Mouse (Mus musculus): ENCODE data around the gene Prim2. TPM values are rescaled to one million over a fixed set of nuclear protein-coding genes. Genes with fewer than 3 reads are reported as not detected.
A peak's percentile ranks its signal among the peaks of the same experiment; 100 is the strongest.
"Not testable (repeated sequence)": the region's sequence is repeated elsewhere in the genome, so short reads cannot be mapped to it uniquely, and the experiment has no call there.

Gene Prim2
- polyA plus RNA-seq, 1 experiment from 2014 or later, result 33.5 TPM

DNA sequence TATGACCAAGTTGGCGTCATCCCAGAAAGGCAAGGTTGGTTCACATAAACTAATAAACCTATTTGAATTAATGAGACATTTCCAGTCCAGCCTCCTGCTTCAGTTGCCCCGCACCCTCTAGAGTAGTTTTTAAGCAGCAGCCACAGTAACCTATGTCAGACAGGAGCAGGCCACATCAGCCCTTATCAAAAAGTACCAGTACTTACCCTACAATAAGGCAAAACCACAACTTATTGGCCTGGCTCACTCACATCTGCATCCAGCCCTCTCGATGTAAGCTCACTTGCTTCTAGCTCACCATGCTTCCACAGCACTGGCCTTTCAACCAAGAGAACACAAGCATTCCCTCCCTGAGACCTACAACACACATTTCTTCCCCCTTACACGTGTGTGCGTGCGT lies 44.7 kb downstream of the Prim2 start:
- ATAC-seq, result no peak

DNA sequence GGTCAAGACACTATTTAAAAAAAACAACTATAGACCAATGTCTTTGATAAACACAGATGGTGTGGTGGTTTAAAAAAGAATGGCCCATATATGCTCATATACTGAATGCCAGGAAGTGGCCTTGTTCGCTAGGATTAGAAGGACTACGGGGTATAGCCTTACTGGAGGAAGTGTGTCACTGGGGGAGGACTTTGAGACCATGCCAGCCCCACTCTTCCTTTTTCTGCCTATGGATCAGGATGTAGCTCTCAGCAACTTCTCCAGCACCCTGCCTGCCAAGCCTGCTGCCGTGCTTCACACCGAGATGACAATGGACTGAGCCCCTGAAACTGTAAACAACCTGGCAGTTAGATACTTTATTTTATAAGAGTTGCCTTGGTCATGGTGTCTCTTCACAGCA lies 45.2 kb downstream of the Prim2 start:
- H3K27me3 ChIP-seq (replicated peaks; ENCODE audit: control insufficient read depth, insufficient read depth, low read length), result no peaks in the 10 kb centered on the region
- H3K27ac ChIP-seq (ENCODE audit: low read length), result no peak overlapping the region
- H3K4me2 ChIP-seq (ENCODE audit: low read length), result no peak overlapping the region
- H3K9me3 ChIP-seq (ENCODE audit: control insufficient read depth, low read length), result no peaks in the 10 kb centered on the region
- no peaks in the 10 kb centered on the region for H3K4me1 ChIP-seq (replicated peaks; ENCODE audit: control insufficient read depth, insufficient read depth, low read length)
- no peaks in the 10 kb centered on the region for H3K36me3 ChIP-seq (ENCODE audit: control insufficient read depth, insufficient read depth)
- no peak overlapping the region for H3K4me3 ChIP-seq (replicated peaks; ENCODE audit: low read length)
- H3K9ac ChIP-seq (replicated peaks; ENCODE audit: low read depth, low read length), result no peak overlapping the region
- WGBS, result 92% methylated on average over 4 of the region's 4 CpGs
- no peak for ATAC-seq

More for the DNA sequence above, 44.7 kb downstream of the Prim2 start:
- H3K27ac ChIP-seq (ENCODE audit: low read length), result no peak overlapping the region
- H3K4me2 ChIP-seq (ENCODE audit: low read length), result no peak overlapping the region
- no peak overlapping the region for H3K9ac ChIP-seq (replicated peaks; ENCODE audit: low read depth, low read length)
- WGBS, result 92% methylated on average over 6 of the region's 6 CpGs
- no peaks in the 10 kb centered on the region for H3K4me1 ChIP-seq (replicated peaks; ENCODE audit: control insufficient read depth, insufficient read depth, low read length)
- H3K27me3 ChIP-seq (replicated peaks; ENCODE audit: control insufficient read depth, insufficient read depth, low read length), result no peaks in the 10 kb centered on the region
- no peaks in the 10 kb centered on the region for H3K9me3 ChIP-seq (ENCODE audit: control insufficient read depth, low read length)
- H3K4me3 ChIP-seq (replicated peaks; ENCODE audit: low read length), result no peak overlapping the region
- no peaks in the 10 kb centered on the region for H3K36me3 ChIP-seq (ENCODE audit: control insufficient read depth, insufficient read depth)

DNA sequence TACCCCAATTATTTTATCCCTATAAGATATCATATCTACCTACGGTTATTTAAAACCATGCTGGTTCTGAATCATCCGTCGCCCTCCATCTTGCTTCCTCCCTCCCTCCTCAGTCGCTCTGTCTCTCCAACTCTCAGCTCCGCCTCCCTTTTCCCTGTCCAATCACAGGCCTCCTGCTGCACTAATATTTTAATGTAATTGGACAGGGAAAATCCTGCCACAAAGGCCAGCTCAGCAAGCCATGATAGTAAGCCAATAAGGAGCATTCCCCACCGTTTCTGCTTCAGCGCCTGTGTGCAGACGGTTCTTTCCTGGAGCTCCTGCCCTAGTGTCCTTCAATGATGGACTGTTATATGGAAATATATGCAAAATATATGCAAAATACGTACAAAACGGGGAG lies 47.8 kb downstream of the Prim2 start:
- WGBS, result 90% methylated on average over 10 of the region's 10 CpGs
- no peaks in the 10 kb centered on the region for H3K27me3 ChIP-seq (replicated peaks; ENCODE audit: control insufficient read depth, insufficient read depth, low read length)
- no peaks in the 10 kb centered on the region for H3K4me1 ChIP-seq (replicated peaks; ENCODE audit: control insufficient read depth, insufficient read depth, low read length)
- ATAC-seq, result no peak
- H3K4me3 ChIP-seq (replicated peaks; ENCODE audit: low read length), result no peak overlapping the region
- H3K9me3 ChIP-seq (ENCODE audit: control insufficient read depth, low read length), result no peaks in the 10 kb centered on the region
- H3K36me3 ChIP-seq (ENCODE audit: control insufficient read depth, insufficient read depth), result no peaks in the 10 kb centered on the region
- H3K9ac ChIP-seq (replicated peaks; ENCODE audit: low read depth, low read length), result no peak overlapping the region
- no peak overlapping the region for H3K27ac ChIP-seq (ENCODE audit: low read length)
- H3K4me2 ChIP-seq (ENCODE audit: low read length), result no peak overlapping the region

DNA sequence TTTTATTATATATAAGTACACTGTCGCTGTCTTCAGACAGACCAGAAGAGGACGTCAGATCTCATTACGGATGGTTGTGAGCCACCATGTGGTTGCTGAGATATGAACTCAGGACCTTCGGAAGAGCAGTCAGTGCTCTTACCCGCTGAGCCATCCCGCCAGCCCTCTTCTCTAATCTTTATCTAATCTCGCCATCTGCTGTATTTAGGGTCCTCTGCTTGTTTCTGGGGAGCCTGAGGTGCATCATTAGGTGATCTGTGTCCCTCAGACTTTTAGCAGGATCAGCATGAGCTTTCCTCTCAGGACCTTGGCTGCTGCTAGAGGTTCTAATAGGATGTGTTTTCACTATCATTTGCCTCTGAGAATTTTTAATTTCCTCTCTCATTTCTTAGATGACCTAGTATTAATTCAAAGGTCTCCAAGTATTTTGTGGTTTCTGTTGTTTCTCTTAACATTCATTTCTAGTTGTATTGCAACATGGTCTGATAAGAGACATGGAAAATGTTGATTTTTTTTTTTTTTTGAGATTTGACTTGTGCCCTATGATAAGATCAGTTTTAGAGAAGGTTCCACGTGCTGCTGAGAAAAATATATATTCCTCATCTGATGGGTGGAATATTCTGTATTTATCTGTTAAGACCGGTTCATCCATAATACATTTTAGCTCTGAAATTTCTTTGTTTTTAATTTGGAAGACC lies 49.4 kb downstream of the Prim2 start:
- ATAC-seq, result no peak
- 92% methylated on average over 9 of the region's 9 CpGs for WGBS
- no peaks in the 10 kb centered on the region for H3K4me1 ChIP-seq (replicated peaks; ENCODE audit: control insufficient read depth, insufficient read depth, low read length)

DNA sequence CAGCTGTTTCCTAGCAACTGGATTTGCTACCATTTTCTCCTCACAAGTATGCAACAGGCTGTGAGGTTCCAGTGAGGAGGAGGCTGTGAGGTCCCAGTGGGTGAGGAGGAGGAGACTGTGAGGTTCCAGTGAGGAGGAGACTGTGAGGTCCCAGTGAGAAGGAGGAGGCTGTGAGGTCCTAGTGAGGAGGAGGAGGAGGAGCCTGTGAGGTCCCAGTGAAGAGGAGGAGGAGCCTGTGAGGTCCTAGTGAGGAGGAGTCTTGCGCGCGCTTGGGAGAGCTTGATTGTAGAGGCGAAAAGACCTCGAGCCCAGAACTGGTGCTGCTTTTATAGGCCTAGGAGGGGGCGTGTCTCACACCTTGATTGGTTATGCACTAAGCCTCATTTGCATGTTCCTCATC lies 53.0 kb downstream of the Prim2 start:
- not testable (repeated sequence) for H3K27me3 ChIP-seq (replicated peaks; ENCODE audit: control insufficient read depth, insufficient read depth, low read length); H3K4me3 ChIP-seq (replicated peaks; ENCODE audit: low read length); H3K4me2 ChIP-seq (ENCODE audit: low read length); H3K9me3 ChIP-seq (ENCODE audit: control insufficient read depth, low read length); H3K4me1 ChIP-seq (replicated peaks; ENCODE audit: control insufficient read depth, insufficient read depth, low read length); ATAC-seq; H3K36me3 ChIP-seq (ENCODE audit: control insufficient read depth, insufficient read depth); H3K9ac ChIP-seq (replicated peaks; ENCODE audit: low read depth, low read length); H3K27ac ChIP-seq (ENCODE audit: low read length)
- 84% methylated on average over 6 of the region's 6 CpGs for WGBS

More for the DNA sequence above, 49.4 kb downstream of the Prim2 start:
- Histone ChIP-seq H3K4me2 (ENCODE audit: low read length) (no peak overlapping the region), H3K9me3 (ENCODE audit: control insufficient read depth, low read length) (no peaks in the 10 kb centered on the region), H3K4me3 (replicated peaks; ENCODE audit: low read length) (no peak overlapping the region), H3K27ac (ENCODE audit: low read length) (no peak overlapping the region), H3K27me3 (replicated peaks; ENCODE audit: control insufficient read depth, insufficient read depth, low read length) (no peaks in the 10 kb centered on the region), H3K36me3 (ENCODE audit: control insufficient read depth, insufficient read depth) (no peaks in the 10 kb centered on the region), H3K9ac (replicated peaks; ENCODE audit: low read depth, low read length) (no peak overlapping the region)

DNA sequence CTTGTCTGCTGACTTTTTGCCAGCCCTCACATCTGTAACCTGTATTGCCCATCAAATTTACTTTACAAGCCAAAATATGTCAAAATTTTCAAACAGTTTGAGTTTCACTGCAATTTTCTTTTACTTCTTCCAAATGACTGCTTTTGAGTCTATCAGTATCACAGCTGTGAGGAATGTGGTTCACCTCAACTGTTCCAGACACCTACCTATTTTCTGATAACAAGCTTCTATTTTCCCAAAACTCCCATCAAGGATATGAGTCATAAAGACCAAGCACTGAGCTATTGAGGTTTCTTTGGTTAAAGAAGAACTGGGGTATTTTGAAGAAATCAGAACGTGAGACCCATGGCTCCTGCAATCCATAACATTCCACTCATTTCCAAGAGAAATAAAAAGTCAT lies 57.5 kb downstream of the Prim2 start:
- ATAC-seq, result no peak
- WGBS, result 93% methylated on average over 1 of the region's 1 CpGs
- Histone ChIP-seq H3K4me1 (replicated peaks; ENCODE audit: control insufficient read depth, insufficient read depth, low read length) (peaks cover 11% of the 10 kb centered on the region; the same call in 1 of the 2 replicates), H3K4me2 (ENCODE audit: low read length) (no peak overlapping the region), H3K36me3 (ENCODE audit: control insufficient read depth, insufficient read depth) (no peaks in the 10 kb centered on the region), H3K4me3 (replicated peaks; ENCODE audit: low read length) (no peak overlapping the region), H3K9me3 (ENCODE audit: control insufficient read depth, low read length) (no peaks in the 10 kb centered on the region), H3K27ac (ENCODE audit: low read length) (no peak overlapping the region), H3K27me3 (replicated peaks; ENCODE audit: control insufficient read depth, insufficient read depth, low read length) (no peaks in the 10 kb centered on the region), H3K9ac (replicated peaks; ENCODE audit: low read depth, low read length) (no peak overlapping the region)

DNA sequence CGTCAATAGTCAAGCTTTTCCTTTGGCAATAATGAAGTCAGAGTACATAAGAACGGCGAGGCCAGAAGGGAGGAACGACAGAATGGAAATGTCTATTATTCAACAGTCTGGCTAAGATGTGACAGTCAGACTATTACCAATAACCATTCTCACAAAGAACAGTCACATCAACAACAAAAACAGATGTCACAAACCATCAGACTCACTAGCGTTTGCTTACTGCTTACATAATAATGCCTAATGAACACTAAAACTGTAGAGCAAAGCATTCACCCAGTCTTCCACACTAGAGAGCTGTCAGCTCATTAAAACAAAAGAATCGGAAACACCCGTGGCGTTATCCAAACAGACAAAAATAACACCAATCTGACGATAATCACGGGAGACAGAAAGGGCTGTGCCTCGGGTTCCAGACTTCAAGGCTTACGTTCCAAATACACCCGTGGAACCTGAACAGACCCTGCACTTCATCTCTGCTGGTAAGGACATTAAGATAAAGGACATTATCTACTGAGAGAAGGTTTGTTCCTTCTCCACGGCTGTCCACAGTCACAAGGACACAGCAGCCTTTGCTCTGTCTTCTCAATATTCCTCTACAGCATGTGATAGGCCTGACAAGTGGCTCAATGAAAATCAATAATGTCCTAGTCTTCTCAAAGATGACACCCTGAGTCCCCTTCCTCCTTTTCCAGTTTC lies 59.4 kb downstream of the Prim2 start:
- Histone ChIP-seq H3K27ac (ENCODE audit: low read length) (peak overlapping the region; percentile 60), H3K36me3 (ENCODE audit: control insufficient read depth, insufficient read depth) (no peaks in the 10 kb centered on the region), H3K9me3 (ENCODE audit: control insufficient read depth, low read length) (no peaks in the 10 kb centered on the region), H3K4me2 (ENCODE audit: low read length) (0 out of 2 replicates have a peak overlapping the region, but pooled peaks have one; percentile 19), H3K4me3 (replicated peaks; ENCODE audit: low read length) (no peak overlapping the region), H3K27me3 (replicated peaks; ENCODE audit: control insufficient read depth, insufficient read depth, low read length) (no peaks in the 10 kb centered on the region), H3K4me1 (replicated peaks; ENCODE audit: control insufficient read depth, insufficient read depth, low read length) (peaks cover 11% of the 10 kb centered on the region; the same call in 1 of the 2 replicates), H3K9ac (replicated peaks; ENCODE audit: low read depth, low read length) (no peak overlapping the region)
- WGBS, result 28% methylated on average over 14 of the region's 14 CpGs
- peak; percentile 80 for ATAC-seq

DNA sequence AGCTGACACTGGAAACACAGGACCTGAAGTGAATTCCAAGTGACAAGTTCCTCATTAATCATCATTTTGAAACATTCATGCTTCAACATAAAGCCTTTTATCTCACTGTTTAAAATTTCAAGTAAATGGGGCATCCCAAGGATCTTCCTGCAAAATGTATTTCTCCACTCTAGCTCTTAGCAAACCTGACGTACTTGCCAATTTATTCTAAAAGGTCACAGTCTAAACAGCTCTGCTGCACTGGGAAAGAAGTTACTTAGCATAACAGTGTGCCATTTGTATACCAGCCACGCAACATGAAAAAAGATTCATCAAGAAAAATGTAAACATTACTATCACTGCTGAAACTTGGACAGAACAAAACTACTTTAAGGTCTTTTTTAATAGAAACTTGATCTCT lies 61.5 kb downstream of the Prim2 start:
- no peaks in the 10 kb centered on the region for H3K9me3 ChIP-seq (ENCODE audit: control insufficient read depth, low read length)
- no peak overlapping the region for H3K4me3 ChIP-seq (replicated peaks; ENCODE audit: low read length)
- no peak overlapping the region for H3K27ac ChIP-seq (ENCODE audit: low read length)
- no peaks in the 10 kb centered on the region for H3K27me3 ChIP-seq (replicated peaks; ENCODE audit: control insufficient read depth, insufficient read depth, low read length)
- no peak overlapping the region for H3K4me2 ChIP-seq (ENCODE audit: low read length)
- no peak for ATAC-seq
- H3K36me3 ChIP-seq (ENCODE audit: control insufficient read depth, insufficient read depth), result no peaks in the 10 kb centered on the region
- peaks cover 11% of the 10 kb centered on the region; the same call in 1 of the 2 replicates for H3K4me1 ChIP-seq (replicated peaks; ENCODE audit: control insufficient read depth, insufficient read depth, low read length)
- 41% methylated on average over 2 of the region's 2 CpGs for WGBS
- no peak overlapping the region for H3K9ac ChIP-seq (replicated peaks; ENCODE audit: low read depth, low read length)

DNA sequence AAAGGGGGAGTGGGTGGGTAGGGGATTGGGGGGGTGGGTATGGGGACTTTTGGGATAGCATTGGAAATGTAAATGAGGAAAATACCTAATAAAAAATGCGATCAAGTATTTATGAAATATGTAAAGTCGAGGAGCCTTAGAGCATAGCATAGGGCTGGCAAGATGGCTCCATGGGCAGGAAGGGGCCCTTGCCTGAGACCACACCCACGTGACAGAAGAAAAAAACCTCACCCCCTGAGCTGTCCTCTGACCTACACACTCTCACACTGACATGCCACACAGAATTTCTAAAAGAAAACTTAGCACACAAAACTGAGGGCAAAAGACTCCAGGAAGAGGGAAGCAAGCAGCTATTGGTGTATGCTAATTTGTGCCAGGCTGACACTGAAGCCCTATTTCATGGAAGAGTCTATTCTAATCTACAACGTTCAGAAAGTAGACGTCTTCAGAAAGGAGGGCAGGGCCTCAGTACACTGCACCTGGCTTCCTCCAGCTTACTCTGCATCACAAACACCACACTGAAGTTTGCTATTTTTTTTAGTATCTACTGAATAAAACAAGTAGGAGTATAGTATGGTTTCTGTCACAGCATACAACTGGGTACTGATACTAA lies 65.4 kb downstream of the Prim2 start:
- ATAC-seq, result no peak
- no peaks in the 10 kb centered on the region for H3K27me3 ChIP-seq (replicated peaks; ENCODE audit: control insufficient read depth, insufficient read depth, low read length)
- H3K36me3 ChIP-seq (ENCODE audit: control insufficient read depth, insufficient read depth), result no peaks in the 10 kb centered on the region
- no peak overlapping the region for H3K4me3 ChIP-seq (replicated peaks; ENCODE audit: low read length)
- H3K9ac ChIP-seq (replicated peaks; ENCODE audit: low read depth, low read length), result no peak overlapping the region
- H3K27ac ChIP-seq (ENCODE audit: low read length), result no peak overlapping the region
- H3K4me2 ChIP-seq (ENCODE audit: low read length), result no peak overlapping the region
- 78% methylated on average over 5 of the region's 5 CpGs for WGBS
- H3K4me1 ChIP-seq (replicated peaks; ENCODE audit: control insufficient read depth, insufficient read depth, low read length), result 0 out of 2 replicates have a peak, but pooled peaks cover 3% of the 10 kb centered on the region
- no peaks in the 10 kb centered on the region for H3K9me3 ChIP-seq (ENCODE audit: control insufficient read depth, low read length)

Measured in forebrain, embryonic 16.5 days (tissue).